Mouse (Mus musculus): ENCODE data around the gene Cbfa2t3. TPM values are rescaled to one million over a fixed set of nuclear protein-coding genes. Genes with fewer than 3 reads are reported as not detected.

Cbfa2t3 gene
- total and polyA plus RNA-seq, 2 experiments from 2014 or later, result 11.1 to 15.9 TPM

- no peaks in the 10 kb centered on the region for H3K36me3 ChIP-seq (ENCODE audit: insufficient read depth, low read length)
- no peaks in the 10 kb centered on the region for H3K9me3 ChIP-seq (ENCODE audit: low read length)
- no peaks in the 10 kb centered on the region for H3K27me3 ChIP-seq (ENCODE audit: insufficient read depth, low read length)
- no peak for ATAC-seq (ENCODE audit: low FRiP score)
- H3K4me2 ChIP-seq (ENCODE audit: low read depth, low read length, poor library complexity, severe bottlenecking), result peak overlapping the region; percentile 72
- TF ChIP-seq CTCF (IDR thresholded peaks at IDR 0.05), result peak; percentile 57
- no peak for DNase-seq (ENCODE audit: low spot score)
- H3K9ac ChIP-seq (replicated peaks; ENCODE audit: low read length, poor library complexity, severe bottlenecking), result no peak overlapping the region
- H3K4me3 ChIP-seq (ENCODE audit: low read depth, low read length), result 0 out of 2 replicates have a peak overlapping the region, but pooled peaks have one; percentile 93
- WGBS, result 41% methylated on average over 7 of the region's 7 CpGs
- H3K4me1 ChIP-seq (ENCODE audit: insufficient read depth, low read length), result peaks cover 14% of the 10 kb centered on the region
- H3K27ac ChIP-seq (ENCODE audit: low read depth, low read length), result no peak overlapping the region
Observed at GRCm38 (mm10) chr8:122674999-122675398, 23.9 kb downstream of the Cbfa2t3 start.

- Histone ChIP-seq H3K9ac (replicated peaks; ENCODE audit: low read length, poor library complexity, severe bottlenecking) (no peak overlapping the region), H3K4me1 (ENCODE audit: insufficient read depth, low read length) (peaks cover 11% of the 10 kb centered on the region), H3K9me3 (ENCODE audit: low read length) (no peaks in the 10 kb centered on the region), H3K27ac (ENCODE audit: low read depth, low read length) (no peak overlapping the region), H3K27me3 (ENCODE audit: insufficient read depth, low read length) (no peaks in the 10 kb centered on the region), H3K4me2 (ENCODE audit: low read depth, low read length, poor library complexity, severe bottlenecking) (no peak overlapping the region), H3K36me3 (ENCODE audit: insufficient read depth, low read length) (no peaks in the 10 kb centered on the region), H3K4me3 (ENCODE audit: low read depth, low read length) (no peak overlapping the region)
- ATAC-seq (ENCODE audit: low FRiP score), result no peak
- no peak for DNase-seq (ENCODE audit: low spot score)
- WGBS, result 79% methylated on average over 12 of the region's 12 CpGs
- TF ChIP-seq CTCF (IDR thresholded peaks at IDR 0.05), result no peak
Observed at GRCm38 (mm10) chr8:122673989-122674388, 24.9 kb downstream of the Cbfa2t3 start.

- H3K4me1 ChIP-seq (ENCODE audit: insufficient read depth, low read length), result peaks cover 12% of the 10 kb centered on the region; the same call in 1 of the 2 replicates
- no peak for DNase-seq (ENCODE audit: low spot score)
- no peaks in the 10 kb centered on the region for H3K27me3 ChIP-seq (ENCODE audit: insufficient read depth, low read length)
- WGBS, result 73% methylated on average over 6 of the region's 6 CpGs
- H3K36me3 ChIP-seq (ENCODE audit: insufficient read depth, low read length), result no peaks in the 10 kb centered on the region
- H3K9me3 ChIP-seq (ENCODE audit: low read length), result no peaks in the 10 kb centered on the region
- no peak overlapping the region for H3K9ac ChIP-seq (replicated peaks; ENCODE audit: low read length, poor library complexity, severe bottlenecking)
- ATAC-seq (ENCODE audit: low FRiP score), result no peak
- H3K4me2 ChIP-seq (ENCODE audit: low read depth, low read length, poor library complexity, severe bottlenecking), result no peak overlapping the region
- H3K27ac ChIP-seq (ENCODE audit: low read depth, low read length), result no peak overlapping the region
- no peak for TF ChIP-seq CTCF (IDR thresholded peaks at IDR 0.05)
- no peak overlapping the region for H3K4me3 ChIP-seq (ENCODE audit: low read depth, low read length)
Observed at GRCm38 (mm10) chr8:122671894-122672293, 27.0 kb downstream of the Cbfa2t3 start.

GRCm38 (mm10) chr8:122670718-122671117, 28.2 kb downstream of the Cbfa2t3 start:
- H3K27ac ChIP-seq (ENCODE audit: low read depth, low read length), result no peak overlapping the region
- H3K4me2 ChIP-seq (ENCODE audit: low read depth, low read length, poor library complexity, severe bottlenecking), result no peak overlapping the region
- no peak for DNase-seq (ENCODE audit: low spot score)
- WGBS, result 63% methylated on average over 3 of the region's 3 CpGs
- no peak for TF ChIP-seq CTCF (IDR thresholded peaks at IDR 0.05)
- no peak for ATAC-seq (ENCODE audit: low FRiP score)
- no peaks in the 10 kb centered on the region for H3K36me3 ChIP-seq (ENCODE audit: insufficient read depth, low read length)
- H3K27me3 ChIP-seq (ENCODE audit: insufficient read depth, low read length), result no peaks in the 10 kb centered on the region
- no peak overlapping the region for H3K9ac ChIP-seq (replicated peaks; ENCODE audit: low read length, poor library complexity, severe bottlenecking)
- H3K4me3 ChIP-seq (ENCODE audit: low read depth, low read length), result no peak overlapping the region
- peaks cover 19% of the 10 kb centered on the region for H3K4me1 ChIP-seq (ENCODE audit: insufficient read depth, low read length)
- H3K9me3 ChIP-seq (ENCODE audit: low read length), result no peaks in the 10 kb centered on the region

- H3K27me3 ChIP-seq (ENCODE audit: insufficient read depth, low read length), result no peaks in the 10 kb centered on the region
- H3K27ac ChIP-seq (ENCODE audit: low read depth, low read length), result no peak overlapping the region
- no peak overlapping the region for H3K4me3 ChIP-seq (ENCODE audit: low read depth, low read length)
- H3K36me3 ChIP-seq (ENCODE audit: insufficient read depth, low read length), result no peaks in the 10 kb centered on the region
- 14% methylated on average over 11 of the region's 11 CpGs for WGBS
- H3K9me3 ChIP-seq (ENCODE audit: low read length), result no peaks in the 10 kb centered on the region
- no peak overlapping the region for H3K4me2 ChIP-seq (ENCODE audit: low read depth, low read length, poor library complexity, severe bottlenecking)
- ATAC-seq (ENCODE audit: low FRiP score), result no peak
- no peak overlapping the region for H3K9ac ChIP-seq (replicated peaks; ENCODE audit: low read length, poor library complexity, severe bottlenecking)
- H3K4me1 ChIP-seq (ENCODE audit: insufficient read depth, low read length), result peaks cover 14% of the 10 kb centered on the region
- no peak for DNase-seq (ENCODE audit: low spot score)
- no peak for TF ChIP-seq CTCF (IDR thresholded peaks at IDR 0.05)
Observed at GRCm38 (mm10) chr8:122670001-122670400, 28.9 kb downstream of the Cbfa2t3 start.

- Histone ChIP-seq H3K4me2 (ENCODE audit: low read depth, low read length, poor library complexity, severe bottlenecking) (no peak overlapping the region), H3K9ac (replicated peaks; ENCODE audit: low read length, poor library complexity, severe bottlenecking) (no peak overlapping the region), H3K9me3 (ENCODE audit: low read length) (no peaks in the 10 kb centered on the region), H3K4me3 (ENCODE audit: low read depth, low read length) (no peak overlapping the region), H3K27me3 (ENCODE audit: insufficient read depth, low read length) (no peaks in the 10 kb centered on the region), H3K27ac (ENCODE audit: low read depth, low read length) (no peak overlapping the region), H3K36me3 (ENCODE audit: insufficient read depth, low read length) (no peaks in the 10 kb centered on the region), H3K4me1 (ENCODE audit: insufficient read depth, low read length) (peaks cover 12% of the 10 kb centered on the region)
- no peak for ATAC-seq (ENCODE audit: low FRiP score)
- WGBS, result 34% methylated on average over 5 of the region's 5 CpGs
- TF ChIP-seq CTCF (IDR thresholded peaks at IDR 0.05), result no peak
- DNase-seq (ENCODE audit: low spot score), result no peak
Observed at GRCm38 (mm10) chr8:122669370-122669769, 29.5 kb downstream of the Cbfa2t3 start.
